Mouse (Mus musculus) cortical plate, adult 2 months (tissue): ENCODE measurements around the gene Trib3. TPM values are rescaled to one million over a fixed set of nuclear protein-coding genes. Genes with fewer than 3 reads are reported as not detected.
A peak's percentile ranks its signal among the peaks of the same experiment; 100 is the strongest.

ENCODE experiments used
- H3K27ac ChIP-seq: fragments of 200-500 bp; 2 replicates; pipeline ENCODE4 v1.5.1; 2012; ENCODE audit warnings: low read length, control low read depth, inconsistent platforms; ENCODE audit not compliant: insufficient read depth
- H3K4me1 ChIP-seq: fragments of 200-500 bp; 2 replicates; pipeline ENCODE4 v1.6.1; 2011; ENCODE audit warnings: low read length; ENCODE audit not compliant: control insufficient read depth, insufficient read depth
- H3K4me3 ChIP-seq: fragments of 200-500 bp; 2 replicates; pipeline ENCODE4 v1.5.1; 2011; ENCODE audit warnings: mild to moderate bottlenecking, low read length, control low read depth; ENCODE audit not compliant: insufficient read depth
- CTCF ChIP-seq: fragments of 200-500 bp; IDR thresholded peaks from 2 replicates; pipeline ENCODE4 v1.5.1; 2011; ENCODE audit warnings: mild to moderate bottlenecking, control low read depth, low read length; ENCODE audit not compliant: insufficient read depth; ENCODE audit errors: extremely low read depth
- POLR2A ChIP-seq: fragments of 200-500 bp; IDR thresholded peaks from 2 replicates; pipeline ENCODE4 v1.6.1; 2011; ENCODE audit warnings: mild to moderate bottlenecking, low read length, control low read depth; ENCODE audit not compliant: insufficient read depth; ENCODE audit errors: extremely low read depth
- polyA plus RNA-seq: library from polyadenylated mRNA; depleted of rRNA; stranded (reverse); fragments of >200 nt; gene quantifications from 2 replicates; pipeline ENCODE4 v1.2.3, GENCODE M21; 2012; rRNA removed

The Trib3 gene
- polyA plus RNA-seq = 0.40 and 0.61 TPM in 2 replicates

DNA sequence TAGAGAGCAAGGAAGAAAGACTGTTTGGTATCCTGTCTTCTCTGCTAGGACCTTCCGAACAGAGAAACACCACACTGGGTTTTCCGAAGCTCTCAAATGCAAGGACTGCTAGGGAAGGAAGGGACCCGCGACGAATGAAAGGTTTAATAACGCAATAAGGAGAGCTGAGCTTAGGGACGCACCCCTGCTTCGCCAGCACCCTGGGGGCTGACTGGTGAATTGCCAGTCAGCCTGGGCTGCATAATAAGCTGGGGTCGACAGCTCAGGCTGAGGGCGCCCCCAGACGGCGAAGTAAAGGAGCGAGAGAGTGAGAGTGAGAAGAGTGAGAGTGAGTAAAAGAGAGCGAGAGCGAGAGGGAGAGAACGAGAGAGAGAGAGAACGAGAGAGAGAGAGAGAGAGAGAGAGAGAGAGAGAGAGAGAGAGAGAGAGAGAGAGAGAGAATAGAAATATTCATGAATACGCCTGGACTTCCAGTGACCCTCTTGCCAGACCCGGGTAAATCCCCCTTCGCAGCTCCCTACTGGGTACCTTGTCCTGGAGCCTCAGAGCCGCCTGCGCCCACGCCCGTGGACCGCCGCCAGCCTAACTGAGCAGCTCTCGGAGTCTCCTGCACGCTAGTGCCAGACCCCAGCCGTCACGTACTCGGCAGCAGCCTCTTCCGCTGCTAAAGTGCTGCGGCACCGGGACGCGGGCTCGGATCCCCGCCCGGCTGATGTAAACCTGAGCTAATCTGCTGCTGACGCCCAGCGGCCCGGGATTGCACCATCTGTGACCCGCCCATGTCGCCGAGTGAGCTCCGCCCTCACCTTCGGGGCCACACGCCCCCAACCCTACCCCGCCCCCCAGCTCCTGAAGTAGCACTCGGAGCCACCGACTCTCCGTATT, at the start of gene Trib3:
Gene Trib3 (minus strand): TSS at position 704 of the 885 bp plus-strand sequence.
- TF ChIP-seq POLR2A (no peak), CTCF (peak; percentile 51)
- Histone ChIP-seq H3K4me3 (peak within 1 kb of the TSS; percentile 49), H3K4me1 (no peaks in the 10 kb centered on the region), H3K27ac (no peak within 1 kb of the TSS)

- Histone ChIP-seq H3K27ac (no peak overlapping the region), H3K4me1 (0 out of 2 replicates have a peak, but pooled peaks cover 1% of the 10 kb centered on the region), H3K4me3 (no peak overlapping the region)
- no peak for TF ChIP-seq CTCF
- no peak for TF ChIP-seq POLR2A
Measured at GRCm38 (mm10) chr2:152393225-152394017, 49.6 kb upstream of the Trib3 start.

- Histone ChIP-seq H3K4me3 (no peak overlapping the region), H3K27ac (no peak overlapping the region), H3K4me1 (0 out of 2 replicates have a peak, but pooled peaks cover 1% of the 10 kb centered on the region)
- peak; percentile 90 for TF ChIP-seq CTCF
- TF ChIP-seq POLR2A = no peak
Measured at GRCm38 (mm10) chr2:152392786-152393185, 49.0 kb upstream of the Trib3 start.

DNA sequence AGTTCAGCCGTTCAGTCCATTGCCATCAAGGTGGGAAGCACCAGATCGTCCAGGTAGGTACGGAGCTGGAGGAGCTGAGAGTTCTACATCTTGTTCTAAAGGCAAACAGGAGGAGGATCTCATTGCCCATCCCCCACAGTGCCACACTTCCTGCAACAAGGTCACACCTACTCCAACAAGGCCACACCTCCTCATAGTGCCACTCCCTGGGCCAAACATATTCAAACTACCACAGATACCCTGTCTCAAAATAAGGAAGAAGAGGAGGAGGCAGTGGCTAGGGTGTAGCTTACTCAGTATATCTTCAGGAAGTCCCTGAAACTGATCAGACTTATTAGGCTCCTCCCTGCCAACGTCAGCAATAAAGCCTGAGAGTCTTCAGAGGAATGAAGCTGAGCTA, 40.4 kb upstream of the Trib3 start:
- H3K27ac ChIP-seq = no peak overlapping the region
- no peak overlapping the region for H3K4me3 ChIP-seq
- no peaks in the 10 kb centered on the region for H3K4me1 ChIP-seq
- TF ChIP-seq CTCF (no peak), POLR2A (no peak)

GRCm38 (mm10) chr2:152376345-152376741, 32.5 kb upstream of the Trib3 start, which contains the start of gene Nrsn2:
Gene Nrsn2 (minus strand): TSS chr2:152376638.
- TF ChIP-seq POLR2A (peak; percentile 32; the same call in 1 of the 2 replicates), CTCF (no peak)
- Histone ChIP-seq H3K4me1 (no peaks in the 10 kb centered on the region), H3K27ac (no peak within 1 kb of the TSS), H3K4me3 (peak within 1 kb of the TSS; percentile 54)

- H3K4me3 ChIP-seq = peak overlapping the region; percentile 54
- no peak for TF ChIP-seq POLR2A
- H3K4me1 ChIP-seq = no peaks in the 10 kb centered on the region
Measured at GRCm38 (mm10) chr2:152375652-152376344, 32.0 kb upstream of the Trib3 start.

DNA sequence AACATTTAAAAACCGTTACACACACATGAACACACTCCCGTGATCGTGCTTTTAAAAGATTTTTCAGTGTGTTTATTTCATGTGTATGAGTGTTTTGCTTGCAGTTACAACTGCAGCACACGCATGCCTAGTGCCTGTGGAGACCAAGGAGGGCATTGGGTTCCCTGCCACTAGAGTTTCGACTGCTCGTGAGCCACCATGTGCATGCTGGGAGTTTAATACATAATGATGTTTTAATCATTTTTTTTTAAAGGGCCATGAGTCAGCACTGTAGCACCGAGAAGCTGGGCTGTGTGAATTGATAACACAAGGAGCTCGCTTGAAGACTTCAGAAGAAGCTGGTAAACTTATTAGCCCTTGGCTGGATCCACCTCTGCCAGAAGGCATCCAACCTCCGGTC, 29.7 kb upstream of the Trib3 start:
- Histone ChIP-seq H3K4me3 (no peak overlapping the region), H3K27ac (no peak overlapping the region), H3K4me1 (no peaks in the 10 kb centered on the region)
- no peak for TF ChIP-seq CTCF
- no peak for TF ChIP-seq POLR2A

More at GRCm38 (mm10) chr2:152375652-152376344, 32.0 kb upstream of the Trib3 start:
- no peak overlapping the region for H3K27ac ChIP-seq

GRCm38 (mm10) chr2:152372661-152373060, 28.8 kb upstream of the Trib3 start:
- no peaks in the 10 kb centered on the region for H3K4me1 ChIP-seq
- H3K4me3 ChIP-seq = no peak overlapping the region
- TF ChIP-seq POLR2A (no peak), CTCF (no peak)
- no peak overlapping the region for H3K27ac ChIP-seq

DNA sequence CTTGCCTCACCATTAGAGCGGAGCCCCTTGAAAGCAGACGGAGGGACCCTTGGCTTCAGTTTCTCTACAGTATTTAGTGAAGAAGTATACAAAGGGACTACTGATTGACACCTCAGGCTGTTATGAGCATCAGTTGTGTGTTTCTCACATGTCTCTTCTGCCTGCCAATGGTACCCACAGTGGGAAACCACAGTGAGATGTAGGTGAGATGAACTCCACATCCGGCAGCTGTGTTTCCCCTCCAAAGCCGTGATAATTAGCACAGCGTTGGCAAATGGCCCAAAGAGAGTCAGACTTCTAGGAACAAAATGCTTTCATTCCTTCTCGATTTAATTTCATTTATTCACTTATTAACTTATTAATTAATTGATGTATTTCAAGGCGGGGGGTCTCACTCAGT, 28.3 kb upstream of the Trib3 start:
- TF ChIP-seq POLR2A (no peak), CTCF (no peak)

More for the DNA sequence above, 28.3 kb upstream of the Trib3 start:
- H3K4me3 ChIP-seq = no peak overlapping the region
- H3K27ac ChIP-seq = no peak overlapping the region
- H3K4me1 ChIP-seq = no peaks in the 10 kb centered on the region
